Mouse (Mus musculus): ENCODE data around the gene Ldlrad1.

Gene Ldlrad1

DNA sequence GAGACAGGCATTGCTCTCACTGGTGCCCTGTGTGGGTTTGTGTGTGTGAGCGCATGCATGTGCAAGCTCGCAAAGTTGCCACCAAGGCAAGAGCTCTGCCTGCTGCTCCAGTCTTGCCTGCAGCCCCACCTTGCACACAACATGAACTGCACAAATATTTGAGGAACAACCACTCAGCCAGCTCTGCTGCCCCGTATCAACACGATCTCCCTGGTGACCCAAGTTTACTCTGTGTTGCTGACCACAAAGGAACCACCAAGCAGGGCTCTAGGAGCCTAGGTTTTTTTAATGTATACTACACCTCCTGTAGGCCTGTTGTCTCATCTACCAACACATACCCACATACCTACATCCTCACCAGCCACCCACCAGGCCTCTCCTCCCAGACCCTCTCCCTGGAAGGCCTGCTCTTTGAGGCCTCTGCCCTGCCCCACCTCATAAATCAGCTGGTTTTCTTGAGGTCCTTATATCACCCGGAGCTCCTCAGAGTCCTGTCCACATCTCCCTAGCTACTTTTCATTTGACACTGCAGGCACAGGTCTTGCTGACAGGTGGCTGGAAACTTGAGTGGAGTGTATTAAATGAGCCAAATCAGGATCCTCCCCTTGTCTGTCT lies 1.6 kb downstream of the Ldlrad1 start:
- intact Hi-C loops (cut with DNase I): no loop called here

DNA sequence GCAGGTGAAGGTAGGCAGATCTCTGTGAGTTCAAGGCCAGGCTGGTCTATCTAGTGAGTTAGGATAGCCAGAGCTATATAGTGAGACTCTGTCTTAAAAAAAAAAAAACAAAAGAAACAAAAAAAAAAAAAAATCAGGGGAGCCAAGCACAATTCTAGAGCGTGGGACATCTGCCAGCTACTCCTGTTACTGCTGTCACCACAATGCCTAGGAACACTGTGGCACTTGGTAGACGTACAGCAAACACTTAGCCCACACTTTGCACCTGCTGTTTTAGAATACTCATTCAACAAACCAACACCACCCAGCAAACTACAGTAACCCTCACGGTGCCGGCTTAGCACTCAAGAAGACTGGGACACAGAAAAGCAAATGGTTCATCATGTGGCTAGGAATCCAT lies 2.5 kb downstream of the Ldlrad1 start:
- intact Hi-C loops (cut with DNase I): no loop called here

DNA sequence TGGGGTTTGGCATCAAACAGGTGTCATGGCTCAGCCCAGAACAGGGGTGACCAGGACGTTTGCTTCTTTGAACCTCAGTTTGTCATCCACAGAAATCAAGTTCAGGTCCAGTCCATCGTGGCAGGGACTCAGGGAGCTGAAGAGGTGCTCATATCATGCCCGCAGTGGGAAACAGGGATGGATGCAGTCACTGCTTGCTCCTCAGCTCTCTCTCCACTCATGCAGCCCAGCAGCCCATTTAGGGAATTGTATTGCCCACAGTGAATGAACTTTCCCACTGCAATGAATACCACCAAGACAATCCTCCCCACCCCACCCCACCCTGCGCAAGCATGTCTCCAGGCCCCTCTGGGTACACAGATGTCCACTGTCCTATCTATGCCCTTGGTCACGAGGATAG lies 3.0 kb downstream of the Ldlrad1 start:
- intact Hi-C loops (cut with DNase I): no loop called here

DNA sequence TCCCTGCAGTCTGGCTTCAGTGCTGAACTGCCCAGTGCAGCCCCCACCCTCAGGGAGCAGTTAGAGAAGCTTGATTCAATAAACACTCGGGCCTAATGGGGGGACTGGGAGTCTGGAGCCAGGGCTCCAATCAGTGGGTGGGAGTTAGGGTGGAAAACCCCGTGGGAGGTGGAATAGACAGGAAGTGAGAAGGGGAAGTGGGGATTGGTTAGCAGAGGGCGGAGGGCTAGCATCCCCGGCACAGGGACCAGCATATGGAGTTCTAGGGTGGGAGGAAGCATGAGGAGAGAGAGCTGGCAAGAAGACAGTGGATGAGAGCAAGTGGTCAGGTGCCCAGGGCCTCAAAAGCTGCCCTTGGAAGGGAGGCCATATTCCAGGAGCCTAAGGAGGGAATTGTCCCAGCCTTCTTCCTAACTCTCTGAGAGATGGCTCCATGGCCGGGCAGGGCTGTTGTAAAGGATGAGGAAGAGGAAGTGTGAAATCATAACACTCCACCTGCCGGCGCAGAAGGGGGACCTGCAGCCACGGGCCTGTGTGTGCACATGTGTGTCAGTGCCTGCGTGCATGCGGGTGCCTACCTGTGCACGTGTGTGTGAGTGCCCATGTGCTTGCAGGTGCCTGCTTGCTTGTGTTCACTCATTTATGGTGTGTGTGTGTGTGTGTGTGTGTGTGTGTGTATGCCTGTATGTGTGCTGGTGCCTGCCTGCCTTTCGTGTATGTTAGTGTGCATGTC lies 4.5 kb downstream of the Ldlrad1 start:
- intact Hi-C loops (cut with DNase I): no loop called here

DNA sequence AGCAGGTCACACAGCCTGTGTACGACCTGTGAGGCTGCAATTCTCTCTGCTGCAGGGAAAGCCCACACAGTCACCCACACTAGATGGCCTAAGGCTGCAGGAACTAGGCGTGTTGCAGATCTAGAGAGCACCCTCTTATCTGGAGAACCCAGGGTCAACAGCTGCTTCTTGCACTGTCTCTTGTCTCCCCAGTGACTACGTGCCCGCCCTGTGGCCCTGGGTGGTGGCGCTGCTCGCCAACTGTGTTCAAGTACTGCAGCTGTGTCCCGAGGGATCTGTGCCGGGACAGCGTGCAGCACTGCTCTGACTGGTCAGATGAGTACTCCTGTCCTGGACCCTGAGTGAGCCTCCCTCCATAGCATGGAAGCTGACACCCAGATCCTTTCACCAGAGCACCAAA lies 8.6 kb downstream of the Ldlrad1 start:
- intact Hi-C loops (cut with DNase I): no loop called here

DNA sequence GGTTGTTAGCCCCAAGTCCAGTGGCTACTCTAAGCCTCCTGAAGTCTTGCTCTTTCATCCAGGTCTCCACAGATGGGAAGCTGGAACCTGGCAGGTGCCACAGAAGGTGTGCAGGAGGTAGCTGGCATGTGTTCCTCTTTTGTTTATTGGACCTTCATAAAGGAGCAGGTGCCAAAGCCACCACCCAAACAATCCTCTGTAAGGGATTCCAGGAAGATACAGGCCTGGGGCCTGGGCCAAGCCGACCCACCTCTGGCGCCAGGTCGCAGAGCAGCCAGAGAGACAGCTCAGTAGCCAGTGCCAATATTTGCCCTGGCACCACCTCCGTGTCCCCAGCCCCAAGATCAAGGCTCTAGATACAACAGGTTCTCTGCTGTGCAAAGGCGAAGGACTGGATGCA lies 12.5 kb downstream of the Ldlrad1 start:
- intact Hi-C loops (cut with DNase I): no loop called here

DNA sequence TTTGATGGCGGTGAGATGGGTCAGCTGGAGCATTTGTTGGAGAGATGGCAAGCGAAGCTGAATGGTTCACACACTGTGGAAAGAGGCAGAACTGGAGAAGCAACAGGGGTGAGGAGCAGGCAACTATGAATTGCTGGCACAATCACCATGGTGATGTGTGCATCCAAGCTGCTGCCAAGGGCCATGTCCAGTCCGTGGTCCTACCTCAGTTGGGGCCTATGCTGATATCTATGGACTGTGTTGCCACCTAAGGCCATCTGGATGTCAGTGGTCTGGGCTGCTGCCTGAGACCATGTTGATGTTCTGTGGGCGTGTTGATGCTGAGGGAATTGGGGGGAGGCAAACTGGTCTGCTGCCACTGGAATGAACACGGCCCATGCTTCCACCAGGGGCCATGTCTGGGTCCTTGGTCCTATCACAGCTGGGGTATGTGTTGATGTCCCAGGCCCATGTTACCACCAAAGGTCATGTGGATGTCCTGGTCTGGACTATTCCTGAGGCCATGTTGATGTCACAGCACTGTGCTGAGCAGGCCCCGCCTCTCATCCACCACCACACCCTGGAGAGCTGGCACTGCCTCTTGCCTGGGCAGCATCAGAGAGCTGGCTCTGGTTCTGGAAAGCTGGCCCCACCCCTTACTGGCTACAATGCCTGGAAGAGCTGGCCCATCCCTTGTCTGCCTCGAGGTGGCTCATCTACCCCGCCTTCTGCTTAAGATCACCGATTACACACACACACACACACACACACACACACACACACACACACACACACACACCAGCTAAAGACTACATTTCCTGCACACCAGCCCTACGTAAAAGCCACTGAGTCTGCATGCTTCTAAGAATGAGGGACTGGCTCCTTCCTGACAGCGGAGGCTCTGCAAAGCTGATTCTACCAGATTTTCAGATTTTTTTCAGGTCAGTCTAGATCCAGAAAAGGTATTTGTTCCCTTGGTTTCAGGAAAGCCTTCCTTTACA lies 14.5 kb downstream of the Ldlrad1 start:
- intact Hi-C loops (cut with DNase I): no loop called here

DNA sequence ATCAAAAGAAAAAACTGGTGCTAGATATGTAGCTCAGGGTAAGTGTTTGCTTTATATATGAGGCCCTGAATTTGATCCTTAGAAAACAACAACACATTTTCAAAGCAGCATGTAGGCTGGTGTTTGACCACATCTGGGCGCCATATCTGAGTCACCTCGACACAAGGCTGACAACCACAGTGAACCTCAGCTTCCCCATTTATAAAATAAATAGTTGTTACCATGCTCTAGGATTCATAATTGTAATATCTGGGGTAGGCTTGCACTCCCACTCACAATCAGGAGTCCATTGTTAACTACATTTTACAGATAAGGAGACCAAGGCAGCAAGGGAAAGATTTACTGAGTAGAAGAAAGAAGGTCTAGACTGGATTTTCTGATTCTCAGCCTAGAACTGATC lies 17.3 kb downstream of the Ldlrad1 start:
- intact Hi-C loops (cut with DNase I): no loop called here

DNA sequence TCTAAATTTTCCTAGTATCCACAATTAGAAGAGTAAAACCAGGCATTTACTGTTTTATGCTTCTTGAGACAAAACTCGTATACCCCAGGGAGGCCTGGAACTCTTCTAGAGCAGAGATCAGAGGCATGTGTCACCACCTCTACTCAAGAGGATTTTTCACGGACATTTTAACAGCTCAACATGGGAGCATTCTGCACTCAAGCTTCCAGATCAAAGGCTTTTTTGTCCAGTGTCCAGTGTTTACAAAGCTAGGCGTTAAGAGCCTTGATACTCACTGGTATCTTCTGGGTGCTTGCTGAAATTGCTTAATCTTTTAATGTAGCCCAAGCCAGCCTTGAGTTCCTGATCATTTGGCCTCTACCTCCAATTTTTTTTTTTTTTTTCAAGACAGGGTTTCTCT lies 23.2 kb downstream of the Ldlrad1 start:
- intact Hi-C loops (cut with DNase I): no loop called here

DNA sequence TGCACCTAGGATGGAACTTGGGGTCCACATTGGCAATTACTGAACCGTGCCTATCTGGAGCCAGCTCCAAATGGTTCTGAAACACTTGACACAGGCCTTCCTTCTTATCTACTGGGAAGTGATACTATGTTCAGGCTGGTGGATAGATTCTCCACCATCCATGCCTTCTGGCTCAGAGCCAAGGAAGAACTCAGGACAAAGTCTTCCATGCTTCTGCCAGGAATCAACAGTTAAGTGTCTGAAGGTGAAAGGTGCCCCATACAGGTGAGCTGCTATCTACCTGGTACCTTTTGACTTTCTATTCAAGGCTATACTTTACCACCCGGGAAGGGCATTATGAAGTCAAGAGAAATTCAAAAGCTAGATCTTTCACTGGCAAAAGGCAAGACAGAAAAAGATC lies 29.3 kb downstream of the Ldlrad1 start:
- intact Hi-C loops (cut with DNase I): loop anchor here (5.0 kb wide), 1 partner anchor 46 kb away; no protein-coding TSS in a partner anchor

DNA sequence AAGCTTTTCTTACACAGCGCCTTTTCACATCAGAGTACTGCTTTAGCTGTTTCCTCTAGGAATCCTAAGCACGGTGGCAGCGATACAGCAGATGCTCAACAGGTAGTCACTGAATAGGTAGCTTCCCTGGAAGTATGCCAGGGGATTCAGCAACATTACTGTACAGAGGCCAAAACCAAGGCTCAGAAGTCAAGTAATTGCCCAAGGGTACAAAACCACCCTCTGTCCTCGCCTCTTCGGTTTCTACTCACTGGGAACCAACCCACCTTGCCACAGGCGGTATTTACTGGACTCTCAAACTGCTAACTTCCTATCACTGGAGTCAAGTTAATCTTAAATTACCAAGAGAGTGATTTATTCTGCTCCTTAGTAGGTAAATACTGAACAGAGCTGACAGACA lies 31.2 kb downstream of the Ldlrad1 start:
- intact Hi-C loops (cut with DNase I): no loop called here

DNA sequence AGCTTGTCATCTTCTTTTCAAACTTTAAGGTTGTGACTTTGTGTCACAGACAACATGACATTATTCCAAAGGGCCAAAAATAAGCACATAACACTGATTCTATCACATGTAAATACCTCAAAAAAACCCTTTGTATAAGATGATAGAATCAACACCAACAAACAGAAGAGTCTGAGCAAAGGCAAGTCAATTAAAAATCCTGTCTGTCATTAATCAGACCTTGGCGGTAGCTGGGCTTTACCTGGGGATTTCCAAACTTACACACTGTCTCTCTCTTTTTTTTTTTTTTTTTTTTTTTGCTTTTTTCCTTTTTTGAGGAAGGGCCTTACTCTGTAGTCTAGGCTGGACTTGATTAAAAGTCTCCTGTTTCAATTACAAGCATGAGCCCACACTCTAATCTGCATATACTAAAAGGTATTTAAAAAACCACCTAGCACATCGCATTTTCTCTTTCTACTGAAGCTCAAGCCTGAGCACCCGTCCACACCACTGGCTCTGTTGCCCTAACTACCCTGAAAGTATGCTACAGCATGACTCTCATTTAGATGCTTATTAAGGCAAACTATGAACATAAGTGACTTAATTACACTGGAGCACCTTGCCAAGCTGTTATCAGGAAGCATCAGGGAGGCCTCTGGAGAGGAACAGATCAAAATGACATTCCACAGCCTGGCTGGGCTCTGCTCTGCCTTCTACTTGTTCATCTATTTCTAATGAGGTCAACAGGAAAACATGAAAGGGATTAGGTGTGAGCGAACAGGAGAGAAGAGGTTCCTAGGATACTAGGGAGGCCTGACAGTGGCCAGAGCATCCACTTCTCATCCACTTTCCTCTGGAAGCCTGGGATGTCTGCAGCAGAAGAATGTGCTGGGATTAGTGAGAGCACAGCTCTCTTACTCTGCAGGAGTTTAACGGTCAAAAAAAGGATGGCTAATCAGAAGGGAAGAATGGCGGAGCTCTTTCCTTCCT lies 34.7 kb downstream of the Ldlrad1 start:
- intact Hi-C loops (cut with DNase I): no loop called here

DNA sequence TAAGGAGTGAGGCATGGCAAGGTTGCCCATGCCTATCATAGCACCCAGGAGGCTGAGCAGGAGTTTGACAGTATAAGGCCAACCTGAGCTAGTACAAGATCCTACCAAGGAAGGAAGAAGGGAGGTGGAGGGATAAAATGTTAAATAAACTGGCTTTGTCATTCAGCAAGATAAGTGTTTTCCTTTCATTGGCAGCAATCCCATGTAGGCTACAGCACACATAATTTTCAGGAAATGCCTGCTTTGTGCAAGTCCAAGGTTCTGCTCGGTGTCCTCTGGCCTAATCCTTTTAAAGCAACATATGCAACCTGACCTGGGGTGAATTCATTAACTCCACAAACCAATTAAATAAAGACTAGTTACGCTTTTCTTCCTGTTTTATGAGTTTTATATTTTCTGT lies 36.4 kb downstream of the Ldlrad1 start:
- intact Hi-C loops (cut with DNase I): loop anchor here (5.0 kb wide), 1 partner anchor 102 kb away; no protein-coding TSS in a partner anchor

DNA sequence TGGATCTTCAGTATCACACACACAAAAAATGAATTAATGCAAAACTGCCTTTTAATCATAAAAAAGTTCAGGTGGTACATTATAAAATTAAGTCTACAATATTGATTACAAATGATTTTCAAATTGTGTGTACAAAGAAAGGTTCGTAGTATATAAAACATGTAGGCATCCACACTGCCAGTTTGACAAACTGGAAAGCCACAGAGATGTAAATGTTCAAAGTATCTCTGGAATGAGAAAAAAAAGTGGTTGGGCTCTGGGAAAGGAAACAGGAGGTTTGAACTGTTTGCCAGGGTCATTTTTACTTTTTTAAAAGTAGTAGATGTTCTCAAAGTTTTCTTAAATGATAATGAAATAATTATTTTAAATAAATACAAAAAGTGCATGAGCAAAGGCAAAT lies 37.1 kb downstream of the Ldlrad1 start:
- intact Hi-C loops (cut with DNase I): loop anchor here (5.0 kb wide), 1 partner anchor 101 kb away; no protein-coding TSS in a partner anchor

DNA sequence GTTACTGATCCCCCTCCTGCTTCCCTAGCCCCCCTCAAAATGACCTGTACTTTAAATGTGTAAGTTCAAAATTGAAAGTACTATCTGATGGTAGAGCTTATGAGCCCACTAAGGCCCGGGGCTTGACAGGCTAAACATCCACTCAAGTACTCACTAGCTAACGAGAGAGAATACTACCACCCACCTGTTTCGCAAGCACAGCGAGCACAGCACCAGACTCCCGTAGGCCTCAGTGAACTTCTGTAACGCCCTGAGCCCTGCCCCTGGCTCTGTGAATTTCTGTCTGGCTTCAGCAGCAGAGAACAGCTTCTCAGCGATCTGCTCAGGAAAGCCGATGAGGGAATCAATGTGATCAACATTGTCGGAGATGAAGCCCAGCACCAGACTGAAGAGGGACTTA lies 38.1 kb downstream of the Ldlrad1 start:
- intact Hi-C loops (cut with DNase I): loop anchor here (5.0 kb wide), 1 partner anchor 100 kb away; no protein-coding TSS in a partner anchor

DNA sequence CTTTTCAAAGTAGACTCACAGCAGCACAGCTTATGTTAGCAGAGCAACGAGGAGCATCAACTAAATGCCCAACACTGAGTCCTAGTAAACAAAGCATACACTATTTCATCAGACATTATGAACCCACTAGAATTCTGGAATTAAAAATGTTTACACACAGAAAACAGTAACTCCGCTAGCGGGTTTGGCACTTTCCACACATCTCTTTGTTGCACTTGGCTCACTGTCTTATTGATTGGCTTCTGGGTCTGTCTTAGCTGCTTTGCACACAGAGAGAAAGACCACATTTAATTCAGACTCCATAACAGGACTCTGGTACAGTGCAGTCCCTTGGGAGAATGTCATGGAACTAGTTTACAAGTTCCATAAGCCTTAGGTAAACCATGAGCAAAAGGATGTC lies 39.1 kb downstream of the Ldlrad1 start:
- intact Hi-C loops (cut with DNase I): loop anchor here (5.0 kb wide), 1 partner anchor 99 kb away; no protein-coding TSS in a partner anchor

DNA sequence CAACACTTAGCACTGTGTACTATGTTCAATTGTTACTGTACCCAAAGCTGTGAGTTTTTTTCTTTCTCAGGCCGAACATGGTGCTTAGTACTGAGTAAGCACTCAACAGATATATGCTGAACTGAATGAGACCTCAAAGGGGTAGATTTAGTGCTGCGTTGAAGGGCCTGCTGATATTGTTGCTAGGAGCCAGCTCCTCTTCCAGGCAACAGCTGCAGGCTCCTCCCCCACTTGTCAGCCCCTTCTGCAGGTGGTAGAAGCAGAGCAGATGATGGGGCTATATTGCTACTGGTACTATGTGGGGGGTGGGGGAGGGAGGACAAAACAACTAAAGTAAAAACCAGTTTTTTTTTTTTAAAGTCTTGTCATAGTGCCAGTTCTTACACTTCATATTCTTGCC lies 40.5 kb downstream of the Ldlrad1 start:
- intact Hi-C loops (cut with DNase I): loop anchor here (5.0 kb wide), 1 partner anchor 98 kb away; no protein-coding TSS in a partner anchor

DNA sequence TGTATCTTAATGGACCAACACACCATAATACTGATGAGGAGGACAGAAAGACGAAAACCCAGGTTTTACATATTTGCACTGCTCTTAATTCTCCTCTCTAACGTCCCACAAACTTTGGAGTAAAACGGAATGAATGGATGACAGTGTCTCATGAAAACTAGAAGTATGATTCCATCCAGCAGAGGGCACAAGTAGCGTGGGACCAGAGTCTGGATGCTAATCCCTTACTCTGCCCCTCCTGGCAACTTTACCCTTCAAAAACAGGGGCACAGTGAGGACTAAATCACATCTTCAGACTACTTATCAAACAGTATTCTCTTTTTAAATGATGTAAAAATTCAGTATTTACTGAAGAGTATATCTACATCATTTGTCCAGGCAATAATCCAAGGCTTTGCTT lies 41.5 kb downstream of the Ldlrad1 start:
- intact Hi-C loops (cut with DNase I): loop anchor here (5.0 kb wide), 1 partner anchor 62 kb away; the partner anchor contains the start of gene Yipf1

DNA sequence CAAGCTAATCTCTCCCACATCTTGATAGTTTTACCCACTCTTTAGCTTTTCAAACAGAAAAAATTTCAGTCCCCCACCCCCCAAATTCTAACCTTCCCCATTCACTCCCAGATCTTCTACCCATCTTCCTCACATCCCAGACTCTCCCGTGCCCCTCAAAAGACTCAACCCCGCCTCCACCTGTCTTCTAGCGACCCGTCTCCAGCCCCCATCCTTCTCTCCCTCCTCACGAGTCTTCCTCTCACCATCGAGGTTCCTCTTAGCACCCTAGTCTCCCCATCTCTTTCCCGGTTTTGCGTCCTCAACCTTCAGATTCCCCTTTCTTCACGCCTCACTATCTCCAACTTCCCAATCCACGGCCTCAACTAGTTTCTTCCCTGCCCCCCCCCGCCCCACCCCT lies 43.5 kb downstream of the Ldlrad1 start:
- intact Hi-C loops (cut with DNase I): loop anchor here (5.0 kb wide), 1 partner anchor 60 kb away; the partner anchor contains the start of gene Yipf1
